Mouse (Mus musculus): Measurements from ENCODE around the gene Nt5c2.
"Not testable (repeated sequence)": the region's sequence is repeated elsewhere in the genome, so short reads cannot be mapped to it uniquely, and the experiment has no call there.

The Nt5c2 gene

DNA sequence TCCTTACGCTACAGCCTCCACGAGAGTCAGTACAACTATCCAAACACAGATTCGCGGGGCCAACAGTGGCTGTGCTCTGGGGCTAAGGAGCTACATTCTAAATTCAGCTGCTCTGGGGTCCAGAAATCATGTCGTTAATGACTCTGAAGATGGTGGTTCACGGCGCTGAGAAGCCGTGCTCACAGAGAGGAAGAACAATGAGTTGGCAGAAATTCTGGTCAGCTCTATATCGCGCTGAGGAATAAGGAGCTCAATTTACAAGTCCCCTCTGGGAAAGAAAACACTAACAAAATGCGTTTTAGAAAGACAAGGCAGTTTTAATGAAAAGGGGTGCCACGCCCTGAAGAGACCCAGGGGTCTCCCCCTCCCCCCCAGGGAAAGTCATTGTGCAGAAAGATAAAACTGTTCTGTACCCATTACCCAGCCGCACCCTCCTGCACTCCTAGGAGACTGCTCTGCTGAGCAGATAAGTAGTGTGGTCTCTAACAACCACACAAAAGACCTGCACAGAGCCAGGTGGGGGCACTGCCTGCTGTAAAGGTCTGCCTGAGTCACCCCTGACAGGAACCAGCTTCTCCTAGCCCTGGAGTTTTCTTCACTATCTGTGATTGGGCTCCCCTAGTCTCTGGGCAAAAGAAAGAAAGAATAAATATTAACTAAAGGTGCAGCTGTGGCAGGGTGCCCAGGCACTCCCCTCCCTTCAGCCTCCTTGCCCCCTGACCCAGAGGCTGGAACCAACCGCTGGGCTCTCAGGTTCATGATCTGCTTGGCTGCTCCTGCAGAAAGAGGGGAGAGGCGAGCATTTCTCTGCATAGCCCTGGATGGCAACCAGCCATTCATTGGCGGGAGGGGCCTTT is 26.5 kb downstream of the Nt5c2 start:
- DNase-seq (ENCODE audit: low spot score) = peak; percentile 45

DNA sequence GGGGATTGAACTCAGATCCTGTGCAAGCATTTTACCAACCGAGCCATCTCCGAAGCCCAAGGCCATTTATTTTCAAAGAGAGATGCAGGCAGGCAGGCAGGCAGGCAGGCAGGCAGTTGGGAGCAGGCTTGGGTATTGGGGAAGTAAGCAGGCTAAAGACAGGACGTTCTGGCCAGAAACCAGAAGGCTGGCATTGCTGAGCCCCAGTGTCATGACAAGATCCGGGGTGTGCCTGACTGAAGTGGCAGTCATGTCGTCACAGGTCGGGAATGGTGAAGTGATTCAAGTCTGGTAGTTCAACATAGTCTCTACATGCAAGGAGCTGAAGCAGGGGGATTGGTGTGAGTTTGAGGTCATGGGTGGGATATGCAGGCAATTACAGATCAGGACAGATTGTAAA is 27.3 kb downstream of the Nt5c2 start:
- DNase-seq (ENCODE audit: low spot score) = no peak

DNA sequence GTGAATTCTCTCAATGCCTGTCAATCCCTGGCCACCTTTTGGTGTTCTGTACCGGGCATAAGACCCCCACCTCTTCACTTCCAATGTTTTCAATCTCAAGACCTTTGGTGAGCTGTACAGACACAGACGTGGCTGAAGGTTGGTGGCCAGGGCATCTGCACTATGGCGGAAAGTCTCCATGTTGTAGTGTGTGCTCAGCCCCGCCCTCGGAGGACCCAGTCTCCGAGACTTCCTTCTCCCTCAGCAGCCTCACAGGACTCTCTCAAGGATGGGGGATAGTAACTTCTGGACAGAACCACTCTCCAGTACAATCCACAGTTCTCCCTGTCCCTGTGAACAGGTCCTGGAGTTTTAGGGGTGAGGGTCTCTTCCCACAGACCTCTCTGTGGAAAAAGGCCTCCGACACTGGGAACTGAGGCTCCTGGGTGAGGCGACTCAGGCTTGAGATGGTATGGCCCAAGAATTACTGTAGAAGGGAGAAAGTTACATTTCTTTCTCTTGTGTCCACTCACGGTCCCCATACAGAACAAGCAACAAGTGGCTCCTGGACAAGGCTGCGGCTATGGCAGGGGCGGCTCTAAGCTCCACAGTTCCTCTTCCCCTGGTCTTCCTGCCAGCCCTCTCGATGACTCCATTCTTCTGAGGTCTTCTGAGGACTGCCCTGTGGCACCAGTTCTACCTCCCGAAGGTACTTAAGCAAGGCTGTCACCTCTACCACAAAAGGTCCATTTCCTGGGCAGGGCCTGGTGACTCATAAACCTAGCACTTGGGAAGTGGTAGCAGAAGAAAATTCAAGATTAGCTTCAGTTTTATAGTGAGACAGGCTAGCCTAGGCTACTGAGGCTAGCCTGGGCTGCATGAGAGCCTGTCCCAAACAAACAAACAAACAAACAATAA is 30.0 kb downstream of the Nt5c2 start:
- no peak for DNase-seq (ENCODE audit: low spot score)

DNA sequence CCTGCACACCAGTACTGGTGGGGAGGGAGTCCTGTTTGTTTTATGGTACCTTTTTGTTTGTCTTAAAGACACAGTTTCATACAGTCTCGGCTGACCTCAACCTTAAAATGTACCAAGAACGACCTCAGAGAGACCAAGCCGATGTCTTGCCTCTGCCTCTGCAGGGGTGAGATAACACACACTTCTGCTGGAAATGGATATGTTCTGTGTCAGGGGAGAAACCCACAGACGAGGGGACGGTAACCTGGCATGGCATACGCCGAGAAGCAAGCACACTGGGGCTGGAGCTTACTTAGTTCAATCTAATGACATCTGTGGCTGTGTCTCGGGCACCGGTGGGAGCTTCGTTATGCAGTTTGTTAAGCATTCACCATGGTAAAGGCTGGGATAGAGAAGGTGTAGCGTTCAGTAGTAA is 31.0 kb downstream of the Nt5c2 start:
- peak; percentile 42 for DNase-seq (ENCODE audit: low spot score)

DNA sequence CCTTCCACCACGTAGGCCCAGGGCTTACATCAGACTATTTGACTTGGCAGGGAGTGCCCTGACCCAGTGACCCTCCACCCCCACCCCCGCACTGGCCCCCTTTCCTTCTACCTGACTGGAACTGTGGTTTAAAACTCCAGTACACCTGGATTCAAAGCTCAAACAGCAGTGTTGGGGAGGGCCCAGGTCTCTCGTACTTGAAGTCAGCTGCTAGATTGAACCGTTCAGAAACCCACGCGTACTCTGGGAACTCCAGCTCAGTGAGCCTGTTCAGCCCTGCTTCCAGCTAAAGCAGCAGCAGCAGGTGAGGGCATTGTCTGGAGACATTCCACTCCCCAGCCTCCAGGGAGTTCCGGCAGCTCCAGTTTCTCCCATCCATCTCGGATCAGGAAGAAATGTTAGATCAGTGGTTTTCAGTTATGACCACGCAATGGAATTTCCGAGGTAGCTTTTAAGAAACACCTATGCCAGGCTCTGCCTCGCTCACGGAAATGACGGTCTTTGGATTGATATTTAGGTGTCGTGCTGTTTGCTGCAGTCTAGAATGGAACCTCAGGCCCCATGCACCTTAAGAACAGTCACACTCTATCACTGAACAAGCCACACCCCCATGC is 31.5 kb downstream of the Nt5c2 start:
- no peak for DNase-seq (ENCODE audit: low spot score)

DNA sequence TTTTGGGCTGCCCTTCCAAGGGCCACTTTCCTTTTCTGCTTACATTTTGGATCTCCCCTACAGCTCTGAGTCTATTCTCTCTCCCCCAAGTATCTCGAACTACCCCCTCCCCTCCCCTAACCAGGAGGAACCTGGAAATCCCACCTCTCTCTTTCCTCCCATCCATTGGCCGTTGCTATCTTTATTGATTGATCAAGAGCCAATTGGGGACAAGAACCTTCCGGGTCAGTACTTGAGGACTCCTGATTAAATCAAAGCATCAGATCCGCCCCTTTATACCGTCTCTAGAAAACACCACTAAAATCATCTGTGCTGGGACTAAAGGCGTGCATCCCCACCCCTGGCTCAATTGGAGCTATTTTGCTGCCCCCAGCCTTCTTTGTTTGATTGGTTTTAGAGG is 33.5 kb downstream of the Nt5c2 start:
- no peak for DNase-seq (ENCODE audit: low spot score)

DNA sequence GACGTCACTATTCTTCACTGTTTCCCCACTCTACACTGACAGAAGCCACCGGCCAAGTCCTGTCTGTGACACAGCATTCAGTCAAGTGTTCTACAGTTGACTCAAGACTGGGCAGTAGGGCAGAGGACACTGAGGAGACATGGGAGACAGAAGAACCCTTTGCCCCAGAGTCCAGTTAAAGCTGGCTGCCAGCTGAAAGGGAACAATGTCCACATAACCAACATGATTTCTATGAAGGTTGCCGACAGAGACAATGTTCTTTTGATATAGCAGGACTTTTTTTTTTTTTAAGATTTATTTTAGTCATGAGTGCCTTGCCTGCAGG is 35.2 kb downstream of the Nt5c2 start:
- no peak for DNase-seq (ENCODE audit: low spot score)

DNA sequence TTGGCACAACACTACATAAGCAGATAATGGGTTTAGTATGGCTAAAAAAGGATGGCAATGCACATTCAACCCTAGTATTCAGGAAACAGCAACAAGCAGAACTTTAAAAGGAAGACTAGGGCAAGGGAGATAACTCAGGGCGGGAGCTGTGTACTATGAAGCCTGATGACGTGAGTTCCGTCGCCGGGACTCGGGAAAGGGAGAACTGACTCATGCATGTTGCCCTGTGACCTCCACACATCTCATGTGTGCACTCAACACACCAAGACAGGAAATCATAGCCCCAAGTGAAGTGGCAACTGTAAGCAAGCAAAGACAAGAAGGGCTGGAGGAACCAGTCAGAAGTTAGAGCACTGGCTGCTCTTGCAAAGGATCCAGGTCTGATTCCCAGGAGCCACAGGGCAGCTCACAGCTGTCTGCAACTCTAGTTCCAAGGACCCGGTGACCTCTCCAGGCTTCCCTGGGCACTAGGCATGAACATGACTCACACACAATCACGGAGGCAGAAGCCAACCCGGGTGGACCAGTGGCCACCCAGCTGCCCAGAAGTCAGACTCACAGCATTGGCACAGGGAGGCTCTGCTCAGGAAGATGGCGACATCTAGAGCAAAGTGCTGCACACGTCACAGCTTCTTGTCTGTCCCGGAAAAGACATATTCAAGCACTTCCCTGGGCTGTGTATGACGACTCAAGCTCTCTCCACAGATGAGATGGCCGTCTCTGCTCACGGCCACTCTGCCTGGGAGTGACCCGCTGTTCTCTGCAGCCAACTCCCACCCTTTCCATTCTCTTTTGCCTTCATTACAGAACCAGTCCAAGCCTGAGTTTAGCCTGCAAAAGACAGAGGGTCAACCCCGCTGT is 35.8 kb downstream of the Nt5c2 start:
- DNase-seq (ENCODE audit: low spot score) = no peak

DNA sequence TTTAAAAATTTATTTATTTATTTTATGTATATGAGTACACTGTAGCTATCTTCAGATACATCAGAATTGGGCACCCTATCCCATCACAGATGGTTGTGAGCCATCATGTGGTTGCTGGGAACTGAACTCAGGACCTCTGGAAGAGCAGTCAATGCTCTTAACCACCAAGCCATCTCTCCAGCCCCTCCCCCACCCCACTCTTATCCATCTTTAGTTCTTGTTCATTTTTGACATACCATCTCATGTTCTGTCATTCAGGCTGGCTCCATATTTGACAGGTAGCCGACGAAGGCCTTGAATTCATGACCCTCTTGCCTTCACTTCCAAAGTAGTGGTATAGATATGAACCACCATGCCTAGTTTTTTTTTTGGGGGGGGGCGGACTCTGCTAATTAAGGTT is 36.9 kb downstream of the Nt5c2 start:
- not testable (repeated sequence) for DNase-seq (ENCODE audit: low spot score)

DNA sequence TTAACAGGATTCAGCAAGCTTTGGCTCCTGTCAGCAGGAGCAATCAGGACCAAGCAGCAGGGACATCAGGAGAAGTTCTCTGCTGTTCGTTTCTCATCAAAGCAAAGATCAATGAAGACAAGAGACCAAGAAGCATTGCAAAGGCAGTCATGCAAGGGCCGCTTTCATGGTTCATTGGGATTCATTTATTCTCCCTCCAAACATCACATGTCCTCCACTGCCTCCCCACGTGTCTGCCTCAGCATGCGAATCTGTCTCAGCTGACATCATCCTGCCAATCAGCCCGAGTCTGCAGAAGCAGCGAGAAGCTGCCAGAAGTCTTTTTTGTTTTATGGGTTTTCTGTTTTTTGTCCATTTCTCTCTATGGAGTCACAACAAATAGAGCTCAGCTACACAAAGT is 37.5 kb downstream of the Nt5c2 start:
- DNase-seq (ENCODE audit: low spot score) = no peak

DNA sequence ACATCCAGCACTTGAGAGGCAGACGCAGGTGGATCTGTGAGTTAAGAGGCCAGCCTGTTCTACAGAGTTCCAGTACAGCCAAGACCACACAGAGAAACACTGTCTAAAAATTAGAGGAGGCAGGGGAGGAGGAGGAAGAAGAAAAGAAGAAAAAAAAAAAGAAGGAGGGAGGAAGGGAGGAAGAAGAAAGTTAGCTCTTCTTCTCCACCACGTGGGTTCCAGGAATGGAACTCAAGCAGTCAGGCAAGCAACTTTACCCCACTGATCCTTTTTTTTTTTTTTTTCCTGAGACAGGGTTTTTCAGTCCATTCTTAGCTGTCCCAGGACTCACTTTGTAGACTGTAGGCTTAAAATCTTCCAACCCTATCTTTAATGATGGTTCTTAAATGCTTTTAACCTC is 38.2 kb downstream of the Nt5c2 start:
- no peak for DNase-seq (ENCODE audit: low spot score)

DNA sequence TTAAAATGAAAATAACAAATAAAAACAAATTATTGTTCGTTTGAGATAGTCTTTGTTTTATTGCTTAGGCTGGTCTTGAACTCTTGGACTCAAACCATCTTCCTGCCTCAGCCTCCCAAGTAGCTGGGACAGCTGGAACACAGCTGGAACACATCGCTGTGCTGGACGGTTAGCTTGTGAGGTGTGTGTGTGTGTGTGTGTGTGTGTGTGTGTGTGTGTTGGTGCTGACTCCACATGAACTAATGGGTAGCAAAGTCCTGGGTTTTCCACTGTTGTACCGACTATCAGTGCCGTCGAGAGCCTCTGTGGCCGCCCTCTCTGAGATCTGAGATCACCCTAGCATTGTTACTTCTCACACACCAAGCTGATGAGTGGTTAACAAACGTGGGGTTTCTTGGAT is 39.0 kb downstream of the Nt5c2 start:
- DNase-seq (ENCODE audit: low spot score) = no peak

DNA sequence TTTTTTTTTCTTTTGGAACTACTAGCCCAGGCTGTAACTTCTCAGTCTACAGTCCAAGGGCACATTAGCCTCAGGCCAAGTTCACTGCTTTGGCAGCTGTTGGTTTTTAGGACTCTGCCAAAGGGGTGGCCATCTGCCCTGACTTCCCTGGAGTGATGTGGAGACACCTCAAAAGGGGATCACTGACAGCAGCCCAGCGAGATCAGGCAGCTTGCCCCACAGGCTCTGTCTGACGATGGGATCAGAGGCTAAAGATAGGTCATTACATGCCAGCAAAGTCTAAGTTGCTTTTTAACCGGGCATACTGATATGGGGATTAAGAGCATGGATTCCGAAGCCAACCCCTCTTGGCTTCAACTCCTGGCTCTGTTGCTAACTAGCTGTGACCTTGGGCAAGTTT is 39.4 kb downstream of the Nt5c2 start:
- DNase-seq (ENCODE audit: low spot score) = no peak

DNA sequence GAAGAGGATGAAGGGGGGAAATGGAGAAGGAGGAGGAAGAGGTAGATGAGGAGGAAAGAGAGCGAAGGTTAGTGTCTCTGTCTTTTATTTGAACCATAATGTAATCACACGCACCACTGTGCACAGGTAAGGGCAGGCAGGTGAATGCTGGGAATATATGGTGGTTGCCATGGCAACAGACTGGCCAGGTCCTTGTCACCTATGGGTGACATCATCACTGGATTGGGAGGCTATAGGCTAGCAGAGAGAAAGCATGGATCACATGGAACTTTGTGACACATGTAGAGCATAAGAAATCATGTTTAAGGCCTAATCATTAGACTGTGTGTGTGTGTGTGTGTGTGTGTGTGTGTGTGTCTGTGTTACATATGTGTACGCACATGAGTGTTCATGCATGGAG is 42.8 kb downstream of the Nt5c2 start:
- no peak for DNase-seq (ENCODE audit: low spot score)

DNA sequence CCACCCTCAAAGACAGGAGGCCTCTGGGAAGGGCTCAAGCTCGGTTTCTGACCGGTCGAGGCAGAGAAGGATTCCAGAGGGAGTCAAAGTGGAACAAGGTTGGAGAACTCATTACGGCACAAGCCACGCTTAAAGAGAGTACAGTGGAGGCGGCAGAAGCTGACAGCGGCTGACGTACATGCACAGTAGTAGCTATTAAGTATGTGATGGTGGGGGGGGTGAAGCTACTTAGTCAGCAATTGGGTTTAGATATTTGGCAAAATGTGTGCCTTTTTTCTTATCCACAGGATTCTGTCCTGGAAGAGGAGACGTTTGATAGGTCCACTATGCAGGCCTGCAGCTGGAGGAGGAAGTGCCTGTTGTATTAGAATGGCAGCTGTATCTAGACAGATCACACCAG is 43.2 kb downstream of the Nt5c2 start:
- DNase-seq (ENCODE audit: low spot score) = no peak

DNA sequence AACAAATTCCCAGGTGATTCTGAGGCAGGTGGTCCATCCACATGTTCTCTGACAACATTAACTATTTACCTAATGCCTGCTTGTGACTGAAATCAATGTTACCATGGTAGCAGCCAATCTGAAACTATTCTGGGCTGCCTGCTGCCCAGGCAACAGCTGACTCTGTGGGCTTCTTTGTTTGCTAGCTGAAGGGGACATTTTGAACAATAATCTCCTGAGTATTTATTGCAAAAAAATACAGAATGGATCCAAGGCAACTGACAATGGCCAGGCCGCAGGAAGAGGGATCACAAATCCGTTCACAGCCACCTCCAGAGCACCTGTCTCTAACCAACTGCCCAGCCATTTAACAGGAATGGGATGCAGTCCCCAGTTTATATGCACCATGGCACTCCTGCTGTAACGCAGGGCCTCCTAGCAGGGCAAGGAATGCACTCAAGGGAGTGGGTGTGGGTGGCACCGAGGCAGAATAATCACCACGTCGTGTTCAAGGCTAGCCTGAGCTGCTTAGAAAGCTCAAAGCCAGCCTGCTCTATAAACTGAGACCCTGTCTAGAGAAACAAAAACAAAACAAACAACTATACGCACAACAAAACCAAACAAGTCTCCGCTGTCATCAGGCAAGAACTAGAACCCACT is 43.8 kb downstream of the Nt5c2 start:
- no peak for DNase-seq (ENCODE audit: low spot score)

DNA sequence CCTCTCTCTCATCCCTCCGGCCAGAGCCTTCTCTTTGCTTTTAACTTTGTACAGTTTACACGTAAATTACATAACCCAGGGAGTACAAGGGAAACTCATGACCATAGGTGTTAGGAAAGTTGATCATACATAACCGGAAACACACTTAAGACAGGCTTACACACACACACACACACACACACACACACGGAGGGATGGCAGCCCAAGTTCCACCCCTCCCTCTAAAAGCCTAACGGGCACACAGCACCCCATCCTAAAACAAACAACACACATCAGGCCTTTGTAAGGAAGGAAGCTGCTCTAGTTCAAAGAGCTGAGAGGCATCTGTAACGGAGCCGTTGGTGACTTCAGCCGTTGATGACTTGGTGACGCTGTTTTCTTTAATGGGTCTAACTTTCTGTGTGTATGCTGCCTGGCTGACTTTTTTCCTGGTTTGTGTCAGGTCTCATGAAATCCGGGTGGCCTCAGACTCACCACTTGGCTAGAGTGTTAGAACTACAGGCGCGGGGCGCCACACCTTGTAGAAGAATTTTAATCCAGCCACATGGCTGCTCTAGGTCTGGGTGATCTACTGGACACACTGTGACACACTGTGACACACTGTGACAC is 44.7 kb downstream of the Nt5c2 start:
- DNase-seq (ENCODE audit: low spot score) = no peak

DNA sequence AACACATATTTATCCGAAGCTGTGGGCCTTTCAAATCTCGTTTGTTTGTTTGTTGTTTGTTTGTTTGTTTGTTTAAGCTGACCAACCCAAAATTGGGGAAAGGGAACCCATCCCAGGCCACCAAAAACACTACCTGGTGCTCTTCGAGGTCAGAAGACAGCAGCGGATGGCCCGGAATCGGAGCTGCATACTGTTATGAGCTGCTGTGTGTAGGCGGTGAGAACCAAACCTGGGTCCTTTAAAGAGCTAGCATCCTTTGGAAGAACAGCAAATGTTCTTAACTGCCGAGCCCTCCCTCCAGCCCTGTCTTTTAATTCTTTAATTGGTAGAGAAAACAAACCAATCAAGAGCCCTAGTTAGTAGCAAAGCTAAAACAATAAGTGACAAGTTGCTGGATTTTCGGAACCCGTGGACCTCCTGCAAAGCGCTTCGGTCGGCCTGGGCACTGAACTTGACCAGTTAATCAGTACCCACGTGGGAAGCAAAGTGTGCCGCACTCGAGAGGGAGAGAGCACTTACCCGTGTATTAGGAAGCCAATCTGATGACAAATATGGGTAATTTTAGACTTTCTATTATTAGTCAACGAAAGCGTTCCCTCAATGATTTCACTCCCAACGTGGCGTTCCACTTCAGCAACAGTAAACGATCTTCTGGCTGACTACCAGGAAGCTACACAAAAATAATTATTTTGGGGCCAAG is 45.5 kb downstream of the Nt5c2 start:
- no peak for DNase-seq (ENCODE audit: low spot score)

DNA sequence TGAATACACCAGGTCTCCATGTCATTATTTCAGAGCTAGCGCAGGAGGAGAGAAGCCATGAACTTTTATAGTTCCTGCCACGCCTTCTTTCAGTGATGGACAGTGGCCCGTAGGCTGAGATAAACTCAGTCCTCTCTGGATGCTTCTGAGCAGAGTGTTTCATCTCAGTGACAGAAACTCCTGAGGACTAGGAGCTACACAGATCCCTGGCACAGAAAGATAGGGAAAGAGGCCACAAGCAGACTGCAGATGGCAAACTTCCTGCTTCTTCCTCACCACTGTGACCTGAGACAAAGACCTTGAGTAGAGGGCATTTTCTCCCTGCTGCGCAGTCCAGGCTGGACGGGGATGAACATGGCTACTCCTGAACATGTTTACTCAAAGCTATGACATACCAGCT is 46.1 kb downstream of the Nt5c2 start:
- no peak for DNase-seq (ENCODE audit: low spot score)

DNA sequence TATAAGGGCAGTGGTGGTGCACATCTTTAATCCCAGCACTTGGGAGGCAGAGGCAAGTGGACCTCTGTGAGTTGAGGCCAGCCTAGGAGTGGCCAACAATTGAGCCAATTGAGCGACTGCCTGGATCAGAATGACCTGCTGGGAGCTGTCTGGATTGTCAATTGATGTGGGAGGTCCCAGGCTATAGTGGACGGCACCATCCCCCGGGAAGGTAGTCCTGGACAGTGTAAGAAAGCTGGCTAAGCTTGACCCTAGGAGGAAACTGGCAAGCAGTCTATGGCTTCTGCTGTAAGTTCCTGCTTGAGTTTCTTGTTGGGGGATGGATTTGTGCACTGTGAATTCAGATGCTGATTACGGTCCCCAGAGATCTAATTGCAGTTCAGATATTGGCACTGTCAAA is 47.1 kb downstream of the Nt5c2 start:
- no peak for DNase-seq (ENCODE audit: low spot score)
